Mouse (Mus musculus) macrophage (primary cell): ENCODE measurements around the gene Myo7a. TPM values are rescaled to one million over a fixed set of nuclear protein-coding genes. Genes with fewer than 3 reads are reported as not detected.
A peak's percentile ranks its signal among the peaks of the same experiment; 100 is the strongest.

ENCODE experiments used
- H3K27ac ChIP-seq: fragments of 350-480 bp; formaldehyde crosslinking; 2 replicates; pipeline ENCODE4 v1.9.0; 2021
- H3K36me3 ChIP-seq: fragments of 350-480 bp; formaldehyde crosslinking; 2 replicates; pipeline ENCODE4 v1.9.0; 2021; ENCODE audit errors: inconsistent target
- H3K4me3 ChIP-seq: fragments of 350-480 bp; formaldehyde crosslinking; 2 replicates; pipeline ENCODE4 v1.9.0; 2021; ENCODE audit errors: inconsistent target
- H3K79me2 ChIP-seq: fragments of 350-480 bp; formaldehyde crosslinking; 2 replicates; pipeline ENCODE4 v1.9.0; 2021; ENCODE audit errors: inconsistent target
- WGBS: methylation state at CpG from one replicate; pipeline ENCODE4 v1.1.7; 2026; ENCODE audit warnings: inconsistent platforms; ENCODE audit not compliant: missing documents; 5-methylcytosine and 5-hydroxymethylcytosine counted together
- polyA plus RNA-seq: library from polyadenylated mRNA; stranded (reverse); fragments of 250-400 nt; gene quantifications from 3 replicates; pipeline ENCODE4 v1.2.4, GENCODE M21; 2018; ENCODE audit warnings: inconsistent platforms

Myo7a gene
- polyA plus RNA-seq, 1 experiment from 2014 or later = 19.5 TPM

DNA sequence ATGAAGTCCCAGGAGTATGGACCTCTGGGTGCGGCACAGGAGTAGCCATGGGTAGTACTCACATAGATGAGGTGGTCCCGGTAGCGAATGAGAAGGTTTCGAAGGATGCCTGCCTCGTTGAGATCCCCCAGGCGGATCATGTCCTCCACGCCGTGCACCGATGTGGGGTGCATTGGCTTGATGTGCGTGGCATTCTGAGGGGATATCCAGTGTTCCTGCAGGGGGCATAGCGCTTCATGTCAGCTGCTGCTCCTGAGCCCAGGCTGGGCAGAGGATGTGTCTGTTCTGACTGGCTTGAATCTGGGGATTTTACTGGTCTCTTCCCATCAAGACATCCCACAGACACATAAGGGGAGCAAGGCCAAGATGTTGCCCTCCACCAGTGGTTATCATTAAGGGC is 16.8 kb downstream of the Myo7a start:
- Histone ChIP-seq H3K36me3 (no peaks in the 10 kb centered on the region), H3K27ac (no peak overlapping the region), H3K79me2 (no peaks in the 10 kb centered on the region), H3K4me3 (no peak overlapping the region)
- whole genome bisulfite sequencing = 93% methylated on average over 11 of the region's 11 CpGs

DNA sequence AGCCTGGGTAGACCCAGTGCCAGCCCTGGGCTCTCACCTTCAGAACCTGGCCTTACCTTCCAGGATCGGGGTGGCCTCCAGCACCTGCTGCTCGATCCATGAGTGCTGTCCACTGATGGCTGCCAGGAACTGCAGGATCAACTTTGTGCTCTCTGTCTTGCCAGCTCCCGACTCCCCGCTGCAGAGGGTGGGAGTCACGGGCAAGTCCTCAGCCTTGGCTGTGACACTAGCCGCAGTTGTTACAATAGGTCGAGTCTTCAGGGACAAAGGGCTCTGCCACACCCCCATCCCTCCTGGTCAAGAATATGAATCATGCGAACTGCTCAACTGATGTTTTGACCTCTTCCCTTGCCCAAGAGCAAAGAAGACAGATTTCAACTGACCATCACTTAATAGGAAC is 21.8 kb downstream of the Myo7a start:
- Histone ChIP-seq H3K27ac (no peak overlapping the region), H3K36me3 (no peaks in the 10 kb centered on the region), H3K79me2 (no peaks in the 10 kb centered on the region), H3K4me3 (no peak overlapping the region)
- WGBS = 96% methylated on average over 8 of the region's 8 CpGs

GRCm38 (mm10) chr7:98095852-98096251 is 23.5 kb downstream of the Myo7a start:
- Histone ChIP-seq H3K27ac (no peak overlapping the region), H3K36me3 (no peaks in the 10 kb centered on the region), H3K79me2 (no peaks in the 10 kb centered on the region), H3K4me3 (no peak overlapping the region)
- 70% methylated on average over 4 of the region's 4 CpGs for WGBS

DNA sequence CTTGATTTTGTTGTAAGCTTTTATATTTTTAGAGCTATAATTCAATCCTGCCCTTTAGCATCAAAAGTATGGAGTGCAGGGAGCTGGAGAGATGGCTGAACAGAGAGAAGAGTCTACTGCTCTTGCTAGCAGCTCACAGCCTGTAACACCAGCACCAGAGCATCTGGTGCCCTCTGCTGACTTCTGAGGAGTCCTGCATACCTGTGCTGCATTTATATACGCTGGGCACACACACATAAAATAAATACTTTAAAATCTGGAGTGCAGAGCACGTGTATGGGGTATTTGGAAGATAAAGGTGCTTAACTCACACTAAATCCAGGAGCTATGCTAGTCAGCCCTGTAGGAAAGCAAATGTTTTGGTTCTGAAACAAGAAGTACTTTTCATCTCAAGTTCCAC is 33.0 kb downstream of the Myo7a start:
- H3K36me3 ChIP-seq = no peaks in the 10 kb centered on the region
- no peak overlapping the region for H3K27ac ChIP-seq
- peaks cover 15% of the 10 kb centered on the region for H3K79me2 ChIP-seq
- WGBS = 63% methylated on average over 2 of the region's 2 CpGs
- no peak overlapping the region for H3K4me3 ChIP-seq

DNA sequence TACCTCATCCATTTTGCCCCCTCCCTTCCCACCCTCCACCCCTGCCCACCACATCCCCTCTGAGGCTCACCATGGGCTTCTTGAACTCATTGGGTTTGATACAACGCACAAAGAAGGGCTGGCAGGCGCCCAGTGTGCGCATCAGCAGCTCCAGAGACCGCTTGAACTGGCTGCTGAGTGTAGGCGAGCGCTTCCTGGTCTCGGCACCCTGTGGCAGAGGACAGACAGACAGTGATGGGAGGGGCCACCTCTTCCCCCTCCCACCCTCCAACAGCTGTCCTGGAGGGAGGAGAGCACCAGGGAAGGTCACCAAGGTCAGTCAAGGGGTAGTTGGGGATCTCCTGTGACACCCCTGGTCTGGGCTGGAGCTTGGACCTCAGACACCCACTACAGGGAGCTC is 34.0 kb downstream of the Myo7a start:
- H3K79me2 ChIP-seq = peaks cover 15% of the 10 kb centered on the region
- H3K27ac ChIP-seq = peak overlapping the region; percentile 77
- H3K36me3 ChIP-seq = peaks cover 8% of the 10 kb centered on the region; the same call in 1 of the 2 replicates
- peak overlapping the region; percentile 51 for H3K4me3 ChIP-seq
- WGBS = 27% methylated on average over 7 of the region's 7 CpGs

- peak overlapping the region; percentile 77 for H3K27ac ChIP-seq
- peaks cover 14% of the 10 kb centered on the region for H3K36me3 ChIP-seq
- WGBS = 14% methylated on average over 12 of the region's 12 CpGs
- peak overlapping the region; percentile 51 for H3K4me3 ChIP-seq
- peaks cover 15% of the 10 kb centered on the region for H3K79me2 ChIP-seq
Measured at GRCm38 (mm10) chr7:98084541-98085293, 34.6 kb downstream of the Myo7a start.

DNA sequence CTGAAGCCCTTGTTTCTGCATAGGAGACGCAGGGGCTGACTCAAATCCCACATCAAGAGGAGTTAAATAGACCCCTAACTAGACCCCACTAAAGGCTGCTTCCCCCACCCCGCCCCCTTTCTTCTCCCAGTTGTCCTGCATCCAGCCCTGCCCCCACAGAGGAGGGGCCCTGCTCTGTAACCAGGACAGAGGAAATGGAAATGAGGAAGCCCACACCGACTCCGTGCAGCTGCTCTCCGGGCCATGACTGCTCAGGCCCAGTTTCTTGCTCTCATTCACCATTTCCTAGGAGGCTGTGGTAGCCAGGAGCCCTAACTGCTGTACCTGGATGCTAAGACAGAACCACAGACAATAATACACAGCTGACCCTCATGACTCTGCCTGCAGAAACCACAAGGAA is 36.9 kb downstream of the Myo7a start:
- Histone ChIP-seq H3K79me2 (peaks cover 15% of the 10 kb centered on the region), H3K36me3 (peaks cover 23% of the 10 kb centered on the region), H3K27ac (peak overlapping the region; percentile 28; the same call in 1 of the 2 replicates), H3K4me3 (no peak overlapping the region)
- WGBS = 21% methylated on average over 5 of the region's 5 CpGs

DNA sequence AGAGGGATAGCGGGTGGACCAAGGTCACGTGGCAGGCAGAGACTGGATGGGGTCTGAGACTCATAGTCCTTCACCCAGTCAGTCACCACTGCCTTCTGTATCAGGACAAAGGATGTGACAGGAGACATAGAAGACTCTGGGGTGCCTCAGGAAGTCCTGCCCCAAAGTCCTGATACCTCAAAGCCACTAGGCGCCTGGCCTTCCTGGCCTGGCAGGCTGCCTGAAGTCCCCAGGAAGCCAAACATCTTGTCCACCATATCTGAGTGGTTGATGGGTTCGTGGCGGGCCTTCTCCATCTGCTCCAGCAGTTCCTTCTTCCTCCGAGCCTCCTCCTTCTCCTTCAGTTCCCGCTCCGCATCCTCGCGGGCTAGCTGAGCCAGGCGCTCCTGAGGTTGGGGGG is 41.9 kb downstream of the Myo7a start:
- 78% methylated on average over 11 of the region's 11 CpGs for WGBS
- H3K79me2 ChIP-seq = no peaks in the 10 kb centered on the region
- no peak overlapping the region for H3K27ac ChIP-seq
- no peak overlapping the region for H3K4me3 ChIP-seq
- peaks cover 50% of the 10 kb centered on the region for H3K36me3 ChIP-seq

- no peak overlapping the region for H3K4me3 ChIP-seq
- 44% methylated on average over 5 of the region's 5 CpGs for WGBS
- no peak overlapping the region for H3K27ac ChIP-seq
- H3K79me2 ChIP-seq = no peaks in the 10 kb centered on the region
- H3K36me3 ChIP-seq = peaks cover 51% of the 10 kb centered on the region; the same call in 1 of the 2 replicates
Measured at GRCm38 (mm10) chr7:98071620-98072019, 47.7 kb downstream of the Myo7a start.

DNA sequence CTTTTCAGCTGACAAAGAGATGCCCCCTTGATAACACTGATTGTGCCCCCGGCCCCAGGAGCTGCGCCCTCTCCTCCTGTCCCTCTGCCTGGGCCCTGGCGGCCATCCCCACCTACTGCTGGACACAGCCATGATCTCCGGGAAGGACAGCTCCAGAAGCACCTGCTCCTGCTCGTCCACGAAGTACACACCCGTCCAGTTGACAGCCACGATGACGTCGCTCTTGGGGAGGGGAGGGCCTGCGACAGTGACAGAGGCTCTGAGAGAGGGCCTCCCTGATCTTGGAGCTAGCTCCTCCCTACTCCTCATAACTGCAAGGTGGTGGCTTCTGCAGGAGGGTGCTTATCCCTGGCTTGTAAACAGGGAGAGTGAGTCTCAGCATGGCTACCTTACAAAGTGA is 53.1 kb downstream of the Myo7a start:
- H3K36me3 ChIP-seq = peaks cover 59% of the 10 kb centered on the region; the same call in 1 of the 2 replicates
- no peaks in the 10 kb centered on the region for H3K79me2 ChIP-seq
- no peak overlapping the region for H3K27ac ChIP-seq
- no peak overlapping the region for H3K4me3 ChIP-seq
- WGBS = 91% methylated on average over 11 of the region's 11 CpGs

- 93% methylated on average over 8 of the region's 8 CpGs for WGBS
- H3K4me3 ChIP-seq = no peak overlapping the region
- peaks cover 6% of the 10 kb centered on the region; the same call in 1 of the 2 replicates for H3K36me3 ChIP-seq
- H3K79me2 ChIP-seq = no peaks in the 10 kb centered on the region
- no peak overlapping the region for H3K27ac ChIP-seq
Measured at GRCm38 (mm10) chr7:98054942-98055341, 64.4 kb downstream of the Myo7a start.

DNA sequence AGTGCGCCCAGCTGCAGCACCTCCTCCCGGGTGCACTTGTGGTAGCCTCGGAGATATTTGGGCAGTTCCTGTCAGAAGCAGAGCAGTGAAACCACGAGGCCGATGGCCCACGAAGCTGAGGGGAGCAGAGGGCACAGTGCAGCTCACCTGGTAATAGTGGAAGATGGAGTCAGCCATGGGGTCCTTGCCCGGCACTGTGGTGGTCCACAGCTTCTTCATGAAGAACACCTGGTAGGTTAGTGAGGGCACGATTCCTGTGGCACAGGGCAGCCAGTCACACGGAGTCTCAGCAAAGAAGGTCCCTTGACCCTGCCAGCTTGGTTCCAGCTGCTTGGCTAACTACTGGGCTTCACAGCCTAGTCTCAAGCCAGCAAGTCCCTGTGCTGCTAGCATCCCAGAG is 64.9 kb downstream of the Myo7a start:
- H3K27ac ChIP-seq = no peak overlapping the region
- peaks cover 6% of the 10 kb centered on the region; the same call in 1 of the 2 replicates for H3K36me3 ChIP-seq
- 74% methylated on average over 9 of the region's 9 CpGs for WGBS
- H3K4me3 ChIP-seq = no peak overlapping the region
- H3K79me2 ChIP-seq = no peaks in the 10 kb centered on the region

GRCm38 (mm10) chr7:98051980-98052379 is 67.3 kb downstream of the Myo7a start:
- Histone ChIP-seq H3K36me3 (peaks cover 6% of the 10 kb centered on the region; the same call in 1 of the 2 replicates), H3K79me2 (no peaks in the 10 kb centered on the region), H3K27ac (no peak overlapping the region), H3K4me3 (no peak overlapping the region)
- 31% methylated on average over 8 of the region's 8 CpGs for WGBS

- Histone ChIP-seq H3K27ac (no peak overlapping the region), H3K79me2 (no peaks in the 10 kb centered on the region), H3K36me3 (no peaks in the 10 kb centered on the region), H3K4me3 (no peak overlapping the region)
- 86% methylated on average over 9 of the region's 9 CpGs for WGBS
Measured at GRCm38 (mm10) chr7:98048101-98048824, 71.1 kb downstream of the Myo7a start.

DNA sequence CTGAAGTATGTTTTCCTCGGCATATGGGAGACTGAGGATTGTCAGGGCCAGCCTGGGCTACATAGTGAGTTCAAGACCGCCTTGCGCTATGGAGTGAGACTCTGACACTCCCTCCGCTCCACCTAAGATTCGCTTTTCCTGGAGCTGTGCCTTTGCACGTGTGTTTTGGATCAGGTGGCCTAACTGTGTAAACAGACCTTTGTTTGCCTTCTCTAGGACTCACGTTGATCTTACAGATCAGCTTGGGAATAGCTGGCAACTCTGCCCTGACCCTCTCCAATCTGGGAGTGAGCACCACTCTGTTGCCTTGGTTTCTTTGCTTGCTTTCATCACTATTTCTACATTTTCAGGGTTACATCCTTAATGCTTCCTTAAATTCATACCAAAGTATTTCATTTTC is 116.7 kb downstream of the Myo7a start:
- WGBS = 91% methylated on average over 7 of the region's 7 CpGs
- H3K36me3 ChIP-seq = no peaks in the 10 kb centered on the region
- H3K4me3 ChIP-seq = no peak overlapping the region
- no peaks in the 10 kb centered on the region for H3K79me2 ChIP-seq
- no peak overlapping the region for H3K27ac ChIP-seq
